Mouse (Mus musculus): ENCODE measurements around the gene Smoc2.

- TF ChIP-seq CTCF (IDR thresholded peaks at IDR 0.05; ENCODE audit: low read depth) (no peak), EP300 (IDR thresholded peaks at IDR 0.05; ENCODE audit: low read depth) (no peak)
Measured at GRCm38 (mm10) chr17:14254616-14255015, 24.7 kb upstream of the Smoc2 start.
